Mouse (Mus musculus) small intestine, adult 2 months (tissue): ENCODE measurements around the gene Tnfrsf9. TPM values are rescaled to one million over a fixed set of nuclear protein-coding genes. Genes with fewer than 3 reads are reported as not detected.

Source experiments
- H3K27ac ChIP-seq: fragments of 200-500 bp; 2 replicates; pipeline ENCODE4 v1.5.1; 2012; ENCODE audit warnings: low read depth, low read length, control low read depth, inconsistent platforms; ENCODE audit not compliant: insufficient read depth
- H3K27me3 ChIP-seq: fragments of 200-500 bp; 2 replicates; pipeline ENCODE4 v1.6.1; 2012; ENCODE audit warnings: mild to moderate bottlenecking, moderate library complexity, low read length, inconsistent platforms; ENCODE audit not compliant: control insufficient read depth, insufficient read depth
- H3K36me3 ChIP-seq: fragments of 200-500 bp; 2 replicates; pipeline ENCODE4 v1.6.1; 2012; ENCODE audit warnings: mild to moderate bottlenecking, low read length, control low read depth, inconsistent platforms; ENCODE audit not compliant: control insufficient read depth, insufficient read depth
- H3K4me1 ChIP-seq: fragments of 200-500 bp; 2 replicates; pipeline ENCODE4 v1.6.1; 2012; ENCODE audit warnings: low read length, inconsistent platforms, mixed read lengths; ENCODE audit not compliant: control insufficient read depth, insufficient read depth, insufficient read length
- H3K4me3 ChIP-seq: fragments of 200-500 bp; 2 replicates; pipeline ENCODE4 v1.5.1; 2012; ENCODE audit warnings: low read depth, mild to moderate bottlenecking, control low read depth, inconsistent platforms, low read length, moderate library complexity
- CTCF ChIP-seq: fragments of 200-500 bp; IDR thresholded peaks from 2 replicates; pipeline ENCODE4 v1.5.1; 2012; ENCODE audit warnings: low read depth, mild to moderate bottlenecking, control low read depth, inconsistent platforms, low read length, moderate library complexity, mixed read lengths; ENCODE audit not compliant: insufficient replicate concordance, insufficient read length; ENCODE audit errors: extremely low read depth
- POLR2A ChIP-seq: fragments of 200-500 bp; IDR thresholded peaks from 2 replicates; pipeline ENCODE4 v1.6.1; 2012; ENCODE audit warnings: low read depth, mild to moderate bottlenecking, control low read depth, inconsistent platforms, low read length, moderate library complexity
- WGBS: fragments of 180-500 bp; shearing (Covaris S2); methylation state at CpG from one replicate; pipeline ENCODE4 v1.1.7; 2018; 5-methylcytosine and 5-hydroxymethylcytosine counted together
- polyA plus RNA-seq: library from polyadenylated mRNA; depleted of rRNA; stranded (reverse); fragments of >200 nt; gene quantifications from 2 replicates; pipeline ENCODE4 v1.2.3, GENCODE M21; 2012; rRNA removed

Gene Tnfrsf9
- 0.72 and 1.3 TPM in 2 replicates for polyA plus RNA-seq

- TF ChIP-seq POLR2A = peak; percentile 88
- TF ChIP-seq CTCF = peak; percentile 58
- Histone ChIP-seq H3K36me3 (no peaks in the 10 kb centered on the region), H3K4me3 (peak within 1 kb of the TSS; percentile 85), H3K4me1 (peaks cover 12% of the 10 kb centered on the region; the same call in 1 of the 2 replicates), H3K27me3 (no peaks in the 10 kb centered on the region), H3K27ac (peak within 1 kb of the TSS; percentile 81)
- WGBS = under 1% methylated on average over 48 of the region's 48 CpGs
Observed at GRCm38 (mm10) chr4:150914290-150914733, at the start of gene Tnfrsf9, which contains the start of gene Park7. Tnfrsf9 (plus strand) TSS chr4:150914562. Park7 (minus strand) TSS chr4:150914437.

- Histone ChIP-seq H3K27me3 (no peaks in the 10 kb centered on the region), H3K36me3 (peaks cover 32% of the 10 kb centered on the region), H3K4me3 (no peak overlapping the region), H3K4me1 (no peaks in the 10 kb centered on the region), H3K27ac (no peak overlapping the region)
- TF ChIP-seq CTCF (no peak), POLR2A (no peak)
Observed at GRCm38 (mm10) chr4:150865371-150865770, 49.0 kb upstream of the Tnfrsf9 start.

GRCm38 (mm10) chr4:150866069-150866468 is 48.3 kb upstream of the Tnfrsf9 start:
- TF ChIP-seq CTCF (no peak), POLR2A (no peak)
- no peaks in the 10 kb centered on the region for H3K27me3 ChIP-seq
- WGBS = 93% methylated on average over 11 of the region's 11 CpGs
- no peaks in the 10 kb centered on the region for H3K4me1 ChIP-seq
- no peak overlapping the region for H3K4me3 ChIP-seq
- H3K36me3 ChIP-seq = peaks cover 32% of the 10 kb centered on the region
- no peak overlapping the region for H3K27ac ChIP-seq

GRCm38 (mm10) chr4:150866494-150866893 is 47.9 kb upstream of the Tnfrsf9 start:
- Histone ChIP-seq H3K4me3 (no peak overlapping the region), H3K27me3 (no peaks in the 10 kb centered on the region), H3K4me1 (no peaks in the 10 kb centered on the region), H3K27ac (no peak overlapping the region), H3K36me3 (peaks cover 32% of the 10 kb centered on the region)
- WGBS = 92% methylated on average over 9 of the region's 12 CpGs
- no peak for TF ChIP-seq CTCF
- no peak for TF ChIP-seq POLR2A

- Histone ChIP-seq H3K36me3 (peaks cover 32% of the 10 kb centered on the region), H3K4me1 (no peaks in the 10 kb centered on the region), H3K27ac (no peak overlapping the region), H3K4me3 (no peak overlapping the region), H3K27me3 (no peaks in the 10 kb centered on the region)
- no peak for TF ChIP-seq CTCF
- no peak for TF ChIP-seq POLR2A
- 86% methylated on average over 6 of the region's 6 CpGs for WGBS
Observed at GRCm38 (mm10) chr4:150868161-150868560, 46.2 kb upstream of the Tnfrsf9 start.

GRCm38 (mm10) chr4:150868859-150869258 is 45.5 kb upstream of the Tnfrsf9 start:
- Histone ChIP-seq H3K36me3 (peaks cover 32% of the 10 kb centered on the region), H3K27ac (no peak overlapping the region), H3K4me3 (no peak overlapping the region), H3K4me1 (no peaks in the 10 kb centered on the region), H3K27me3 (no peaks in the 10 kb centered on the region)
- TF ChIP-seq POLR2A (no peak), CTCF (no peak)
- WGBS = 75% methylated on average over 2 of the region's 2 CpGs

GRCm38 (mm10) chr4:150869276-150870197 is 44.8 kb upstream of the Tnfrsf9 start:
- Histone ChIP-seq H3K4me3 (no peak overlapping the region), H3K36me3 (peaks cover 32% of the 10 kb centered on the region), H3K27ac (no peak overlapping the region), H3K4me1 (no peaks in the 10 kb centered on the region), H3K27me3 (no peaks in the 10 kb centered on the region)
- TF ChIP-seq POLR2A (no peak), CTCF (no peak)
- 69% methylated on average over 17 of the region's 17 CpGs for WGBS
